Mouse (Mus musculus) liver, embryonic 16.5 days (tissue): ENCODE data around the gene Zfp683. TPM values are rescaled to one million over a fixed set of nuclear protein-coding genes. Genes with fewer than 3 reads are reported as not detected.

Experiments used
- ATAC-seq: fragments of 200-750 bp; cut with Nextera tagmentation; 2 replicates; pipeline ENCODE4 v1.8.0; 2017; ENCODE audit warnings: low read depth, mild to moderate bottlenecking, moderate number of reproducible peaks, moderate library complexity
- H3K27ac ChIP-seq: fragments of 300-500 bp; sonication (generic); 2 replicates; pipeline ENCODE4 v1.5.1; 2014; ENCODE audit warnings: mild to moderate bottlenecking, low read length
- H3K27me3 ChIP-seq: fragments of 300-500 bp; sonication (generic); 2 replicates; pipeline ENCODE4 v1.6.1; 2014; ENCODE audit warnings: low read depth, low read length, mixed read lengths; ENCODE audit not compliant: control insufficient read depth, insufficient read depth
- H3K36me3 ChIP-seq: fragments of 300-500 bp; sonication (generic); 2 replicates; pipeline ENCODE4 v1.6.1; 2014; ENCODE audit warnings: mild to moderate bottlenecking; ENCODE audit not compliant: control insufficient read depth, insufficient read depth
- H3K4me1 ChIP-seq: fragments of 300-500 bp; sonication (generic); 2 replicates; pipeline ENCODE4 v1.6.1; 2014; ENCODE audit warnings: low read depth, low read length, mixed read lengths; ENCODE audit not compliant: control insufficient read depth
- H3K4me2 ChIP-seq: fragments of 300-500 bp; sonication (generic); 2 replicates; pipeline ENCODE4 v1.6.1; 2014; ENCODE audit warnings: low read depth, low read length, mixed read lengths
- H3K4me3 ChIP-seq: fragments of 300-500 bp; sonication (generic); 2 replicates; pipeline ENCODE4 v1.5.1; 2014; ENCODE audit warnings: low read depth, mild to moderate bottlenecking, low read length
- H3K9ac ChIP-seq: fragments of 300-500 bp; sonication (generic); 2 replicates; pipeline ENCODE4 v1.6.1; 2014; ENCODE audit warnings: low read depth, low read length
- H3K9me3 ChIP-seq: fragments of 300-500 bp; sonication (generic); replicated peaks from 2 replicates; pipeline ENCODE4 v1.6.1; 2016; ENCODE audit warnings: low read length; ENCODE audit not compliant: control insufficient read depth
- WGBS: fragments of 180-500 bp; shearing (Covaris S2); extraction: QIAGEN DNeasy Blood & Tissue Kit; methylation state at CpG from one replicate; pipeline ENCODE4 v1.1.7; 2014; ENCODE audit not compliant: insufficient replicate concordance; 5-methylcytosine and 5-hydroxymethylcytosine counted together
- polyA plus RNA-seq: library from polyadenylated mRNA; unstranded; fragments of >200 nt; fragmentation: Nextera tagmentation; extraction: Ambion mirVana; gene quantifications from 2 replicates; pipeline ENCODE4 v1.2.1, GENCODE M21; 2015

Zfp683 gene
- polyA plus RNA-seq, 1 experiment from 2014 or later: not detected

DNA sequence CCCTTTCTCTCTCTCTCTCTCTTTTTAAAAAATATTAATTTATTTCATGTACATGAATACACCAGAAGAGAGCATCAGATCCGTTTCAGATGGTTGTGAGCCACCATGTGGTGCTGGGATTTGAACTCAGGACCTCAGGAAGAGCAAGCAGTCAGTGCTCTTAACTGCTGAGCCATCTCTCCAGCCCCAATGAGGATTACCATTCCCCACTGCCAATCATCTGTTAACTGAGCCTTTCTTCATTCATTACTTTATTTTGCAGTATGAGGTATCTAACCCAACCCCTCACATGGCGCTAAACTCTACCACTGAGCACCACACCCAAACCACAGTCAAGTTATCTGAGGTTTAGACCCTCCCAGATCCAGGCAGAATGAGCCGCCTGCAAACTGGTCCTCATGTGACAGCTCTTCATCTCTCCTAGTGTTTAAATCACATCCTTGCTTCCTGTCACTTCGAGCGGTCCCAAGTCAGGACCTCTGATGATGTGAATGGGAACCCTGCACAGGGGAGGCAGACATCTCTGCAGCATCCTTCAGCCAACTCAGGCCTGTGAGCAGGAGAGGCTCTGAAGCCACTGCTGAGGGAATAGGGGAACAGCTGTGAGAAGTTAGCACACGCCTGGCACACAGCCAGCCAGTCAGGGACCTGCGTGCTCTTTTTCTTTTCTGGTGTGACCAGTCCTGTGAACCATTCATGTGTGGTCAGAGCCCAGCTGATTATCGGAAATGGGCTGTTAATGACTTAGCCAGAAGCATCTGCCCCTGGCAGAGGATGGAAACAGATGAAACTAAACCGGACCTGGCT lies 12.1 kb upstream of the Zfp683 start:
- 17% methylated on average over 9 of the region's 9 CpGs for WGBS
- H3K36me3 ChIP-seq: no peaks in the 10 kb centered on the region
- no peaks in the 10 kb centered on the region; the same call in 1 of the 2 replicates for H3K4me1 ChIP-seq
- H3K27ac ChIP-seq: no peak overlapping the region
- no peaks in the 10 kb centered on the region for H3K27me3 ChIP-seq
- H3K4me3 ChIP-seq: no peak overlapping the region
- ATAC-seq: no peak
- no peaks in the 10 kb centered on the region for H3K9me3 ChIP-seq
- no peak overlapping the region for H3K9ac ChIP-seq
- H3K4me2 ChIP-seq: no peak overlapping the region

DNA sequence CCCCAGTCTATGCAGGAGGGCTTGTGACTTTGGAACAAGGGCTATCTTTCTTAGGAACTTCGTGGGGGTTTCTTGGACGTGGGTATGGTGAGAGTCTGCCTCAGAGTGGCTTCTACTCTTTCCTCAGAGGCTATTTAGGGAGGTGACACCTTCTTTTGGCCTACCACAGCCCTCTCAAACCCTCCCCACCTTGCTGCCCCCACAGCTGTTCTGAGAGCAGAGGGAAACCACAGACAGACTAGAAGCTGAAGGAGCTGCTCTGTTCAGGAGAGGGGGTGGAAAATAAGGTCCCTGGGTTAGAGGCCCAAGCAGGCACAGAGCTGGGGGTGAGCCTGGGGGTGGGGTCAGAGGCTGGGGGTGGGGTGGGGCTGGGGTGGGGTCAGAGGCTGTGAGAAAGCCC lies 10.6 kb upstream of the Zfp683 start:
- Histone ChIP-seq H3K9me3 (no peaks in the 10 kb centered on the region), H3K27ac (no peak overlapping the region), H3K4me2 (no peak overlapping the region), H3K27me3 (no peaks in the 10 kb centered on the region), H3K9ac (no peak overlapping the region), H3K36me3 (no peaks in the 10 kb centered on the region), H3K4me3 (no peak overlapping the region), H3K4me1 (no peaks in the 10 kb centered on the region; the same call in 1 of the 2 replicates)
- 22% methylated on average over 2 of the region's 2 CpGs for WGBS
- ATAC-seq: no peak

DNA sequence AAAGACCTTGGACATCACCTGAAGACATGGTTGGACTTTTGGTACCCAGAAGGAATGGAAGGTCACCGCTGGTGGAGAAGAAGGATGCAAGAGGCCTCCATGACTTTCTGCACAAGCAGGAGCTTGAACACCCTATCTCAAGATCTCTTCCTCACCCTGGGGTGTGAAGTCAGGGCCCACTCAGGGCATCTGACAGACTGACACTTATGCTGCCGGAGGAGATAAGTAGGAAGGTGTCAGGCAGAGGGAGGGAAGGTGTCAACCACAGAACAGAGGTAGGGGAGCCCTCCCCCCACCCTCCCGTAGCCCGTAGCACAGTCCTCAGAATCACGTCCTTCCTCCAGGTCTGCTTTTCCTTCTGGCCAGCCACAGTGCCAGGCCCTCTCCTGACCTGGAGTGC lies 6.0 kb upstream of the Zfp683 start:
- no peak overlapping the region for H3K27ac ChIP-seq
- ATAC-seq: no peak
- no peaks in the 10 kb centered on the region for H3K27me3 ChIP-seq
- WGBS: 34% methylated on average over 5 of the region's 5 CpGs
- no peak overlapping the region for H3K9ac ChIP-seq
- no peaks in the 10 kb centered on the region for H3K9me3 ChIP-seq
- no peak overlapping the region for H3K4me3 ChIP-seq
- H3K4me2 ChIP-seq: no peak overlapping the region
- no peaks in the 10 kb centered on the region for H3K36me3 ChIP-seq
- no peaks in the 10 kb centered on the region for H3K4me1 ChIP-seq

DNA sequence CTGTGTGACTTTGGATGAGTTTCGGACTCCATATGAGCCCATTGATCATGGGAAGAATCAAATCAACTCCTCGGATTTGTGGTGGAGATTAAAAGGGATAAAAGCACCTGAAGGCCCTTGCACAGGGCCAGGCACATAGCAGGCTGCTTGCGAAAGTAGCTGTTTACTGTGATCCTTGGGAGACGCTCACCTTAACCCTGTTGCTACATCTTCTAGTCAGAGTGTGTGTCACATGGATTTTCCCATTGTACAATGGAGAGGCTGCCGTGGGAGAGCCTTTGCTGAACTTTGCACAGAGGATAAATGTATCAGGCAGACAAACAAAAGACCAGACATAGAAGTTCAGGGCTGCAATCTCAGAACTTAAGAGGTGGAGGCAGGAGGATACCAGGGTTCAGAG lies 1.7 kb upstream of the Zfp683 start:
- no peak overlapping the region for H3K9ac ChIP-seq
- no peak overlapping the region for H3K4me3 ChIP-seq
- H3K9me3 ChIP-seq: no peaks in the 10 kb centered on the region
- ATAC-seq: no peak
- H3K27ac ChIP-seq: no peak overlapping the region
- no peaks in the 10 kb centered on the region for H3K4me1 ChIP-seq
- 44% methylated on average over 5 of the region's 5 CpGs for WGBS
- no peak overlapping the region for H3K4me2 ChIP-seq
- H3K36me3 ChIP-seq: no peaks in the 10 kb centered on the region
- H3K27me3 ChIP-seq: no peaks in the 10 kb centered on the region

DNA sequence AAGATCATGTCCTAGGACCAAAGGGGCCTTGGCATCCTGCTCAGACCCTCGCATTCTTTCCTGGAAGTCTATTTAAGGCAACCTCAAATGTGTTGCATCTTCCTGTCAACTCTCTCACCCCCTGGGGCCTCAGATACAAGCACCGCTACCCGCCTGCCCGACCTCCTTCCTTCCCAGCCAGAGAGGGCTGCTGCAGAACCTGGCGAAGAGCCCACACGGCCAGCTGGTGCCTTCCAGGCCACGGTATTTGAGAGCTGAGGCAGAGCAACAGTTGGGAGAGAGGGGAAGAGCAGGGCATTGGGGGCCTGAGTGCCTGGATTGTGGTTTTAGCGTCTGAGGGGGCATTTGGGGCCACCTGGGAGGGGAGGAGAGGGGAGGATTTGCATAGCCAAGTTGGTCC lies 1.1 kb upstream of the Zfp683 start:
- Histone ChIP-seq H3K36me3 (no peaks in the 10 kb centered on the region), H3K9ac (no peak overlapping the region), H3K9me3 (no peaks in the 10 kb centered on the region), H3K4me2 (no peak overlapping the region), H3K27me3 (no peaks in the 10 kb centered on the region), H3K27ac (no peak overlapping the region), H3K4me1 (no peaks in the 10 kb centered on the region), H3K4me3 (no peak overlapping the region)
- no peak for ATAC-seq
- WGBS: 18% methylated on average over 8 of the region's 8 CpGs

DNA sequence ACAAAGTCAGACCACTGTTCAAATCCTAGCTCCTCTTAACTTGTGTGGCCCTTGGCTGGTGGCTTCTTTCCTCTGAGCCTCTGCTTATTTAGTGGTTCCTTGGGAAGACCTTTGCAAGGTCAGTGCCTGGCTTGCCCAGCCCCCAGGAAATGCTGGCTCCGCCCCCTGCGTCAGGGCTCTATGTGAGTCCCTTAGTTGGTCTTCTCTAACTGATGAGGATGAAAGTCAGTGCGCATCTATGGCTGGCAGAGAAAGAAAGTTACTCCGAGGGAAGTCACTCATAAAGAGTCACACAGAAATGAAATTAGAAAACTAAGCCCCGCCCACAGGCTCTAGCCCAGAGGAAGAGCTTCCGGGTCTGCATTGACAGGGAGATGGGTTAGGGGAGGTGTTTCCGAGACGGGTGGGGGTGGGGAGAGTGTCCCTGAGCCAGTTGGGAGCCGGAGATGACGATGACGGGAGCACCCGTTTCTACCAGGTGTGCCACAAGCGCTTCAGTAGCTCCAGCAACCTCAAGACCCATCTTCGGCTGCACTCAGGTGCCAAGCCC lies 4.6 kb downstream of the Zfp683 start:
- no peak overlapping the region for H3K27ac ChIP-seq
- no peaks in the 10 kb centered on the region for H3K9me3 ChIP-seq
- ATAC-seq: no peak
- no peaks in the 10 kb centered on the region for H3K27me3 ChIP-seq
- WGBS: 22% methylated on average over 14 of the region's 14 CpGs
- peak overlapping the region; percentile 21; the same call in 1 of the 2 replicates for H3K4me3 ChIP-seq
- H3K36me3 ChIP-seq: no peaks in the 10 kb centered on the region
- peaks cover 9% of the 10 kb centered on the region for H3K4me1 ChIP-seq
- no peak overlapping the region for H3K9ac ChIP-seq
- H3K4me2 ChIP-seq: peak overlapping the region; percentile 36

DNA sequence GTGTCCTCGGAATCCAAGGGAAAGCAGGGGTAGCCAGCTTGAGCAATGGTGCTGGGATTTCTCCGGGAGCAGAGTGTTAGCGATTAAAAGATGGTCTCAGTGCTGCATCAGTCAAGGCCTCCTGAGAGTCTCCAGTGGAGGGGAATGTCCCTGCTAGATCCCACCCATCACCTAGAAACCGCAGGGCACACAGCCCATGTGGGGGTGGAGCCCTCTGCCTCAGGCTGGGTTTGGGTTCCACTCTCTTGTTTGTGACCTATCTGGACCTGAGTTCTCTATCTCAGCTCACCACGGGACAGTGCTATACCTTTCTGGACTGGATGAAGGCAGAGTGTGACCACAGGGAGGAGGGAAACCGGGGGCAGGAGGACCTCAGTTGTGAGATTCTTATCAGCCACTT lies 5.3 kb downstream of the Zfp683 start:
- ATAC-seq: no peak
- Histone ChIP-seq H3K4me1 (peaks cover 9% of the 10 kb centered on the region), H3K4me3 (no peak overlapping the region), H3K36me3 (no peaks in the 10 kb centered on the region), H3K9me3 (no peaks in the 10 kb centered on the region), H3K27ac (no peak overlapping the region), H3K4me2 (no peak overlapping the region), H3K27me3 (no peaks in the 10 kb centered on the region), H3K9ac (no peak overlapping the region)
- WGBS: 53% methylated on average over 6 of the region's 6 CpGs

DNA sequence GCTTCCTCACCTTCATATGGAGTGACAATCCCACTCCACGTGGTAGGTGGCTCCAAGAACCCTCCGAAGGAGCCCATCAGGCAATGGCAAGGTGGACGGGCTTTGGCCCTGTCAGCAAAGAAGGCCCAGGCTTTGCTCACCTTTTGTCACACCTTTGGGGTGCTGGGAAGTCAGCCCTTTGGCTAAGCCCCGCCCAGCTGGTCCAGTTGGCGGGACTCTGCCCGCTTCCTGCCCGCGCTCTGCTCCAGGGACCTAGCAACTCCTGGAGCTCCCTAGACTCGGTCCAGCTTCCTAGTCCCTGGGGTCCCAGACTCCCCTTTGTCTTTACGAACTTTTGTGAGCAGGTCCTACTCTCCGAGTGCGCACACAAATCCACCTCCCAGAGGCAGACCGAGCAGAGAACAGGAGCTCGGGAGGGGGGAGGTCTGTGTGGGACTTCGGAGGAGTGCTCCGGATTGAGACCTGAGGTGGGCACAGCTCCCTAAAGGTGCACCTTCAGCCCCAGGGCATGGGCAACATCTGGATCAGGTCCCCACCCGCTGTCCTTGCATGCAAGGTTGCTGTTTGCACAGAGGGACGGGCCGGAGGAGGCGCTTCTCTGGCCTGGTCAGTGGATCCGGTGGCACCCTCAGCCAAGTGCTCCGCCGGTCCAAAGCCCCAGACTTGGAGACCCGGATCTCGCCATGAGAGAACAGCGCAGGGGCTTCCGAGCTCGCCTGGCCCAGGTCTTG lies 6.7 kb downstream of the Zfp683 start, which contains the start of gene Crybg2:
Crybg2 (plus strand) TSS at position 681 of the 731 bp plus-strand sequence.
- H3K9ac ChIP-seq: no peak within 1 kb of the TSS
- no peak for ATAC-seq

More for the DNA sequence above, 6.7 kb downstream of the Zfp683 start, which contains the start of gene Crybg2:
- 57% methylated on average over 28 of the region's 28 CpGs for WGBS
- H3K36me3 ChIP-seq: no peaks in the 10 kb centered on the region
- no peaks in the 10 kb centered on the region for H3K9me3 ChIP-seq
- 0 out of 2 replicates have a peak within 1 kb of the TSS, but pooled peaks have one; percentile 11 for H3K4me2 ChIP-seq
- H3K27me3 ChIP-seq: no peaks in the 10 kb centered on the region; the same call in 1 of the 2 replicates
- no peak within 1 kb of the TSS for H3K27ac ChIP-seq
- peaks cover 9% of the 10 kb centered on the region for H3K4me1 ChIP-seq
- no peak within 1 kb of the TSS for H3K4me3 ChIP-seq
